Mouse (Mus musculus) heart, embryonic 11.5 days (tissue): ENCODE results near the gene Pola2. TPM values are rescaled to one million over a fixed set of nuclear protein-coding genes. Genes with fewer than 3 reads are reported as not detected.

Experiments used
- ATAC-seq: fragments of 200-750 bp; cut with Nextera tagmentation; replicated peaks from 2 replicates; pipeline ENCODE4 v1.8.0; 2017; ENCODE audit warnings: moderate library complexity; ENCODE audit not compliant: insufficient number of reproducible peaks, low FRiP score, low TSS enrichment
- H3K27ac ChIP-seq: fragments of 300-500 bp; sonication (generic); 2 replicates; pipeline ENCODE4 v1.5.1; 2014; ENCODE audit warnings: mild to moderate bottlenecking, low read depth, low read length
- H3K27me3 ChIP-seq: fragments of 300-500 bp; sonication (generic); 2 replicates; pipeline ENCODE4 v1.6.1; 2014; ENCODE audit warnings: mild to moderate bottlenecking, low read length, mixed read lengths; ENCODE audit not compliant: control insufficient read depth, insufficient read depth
- H3K36me3 ChIP-seq: fragments of 300-500 bp; sonication (generic); 2 replicates; pipeline ENCODE4 v1.6.1; 2014; ENCODE audit warnings: mild to moderate bottlenecking, low read length, moderate library complexity, mixed read lengths; ENCODE audit not compliant: control insufficient read depth, insufficient read depth
- H3K4me1 ChIP-seq: fragments of 300-500 bp; sonication (generic); 2 replicates; pipeline ENCODE4 v1.6.1; 2014; ENCODE audit warnings: low read length; ENCODE audit not compliant: control insufficient read depth, insufficient read depth
- H3K4me2 ChIP-seq: fragments of 300-500 bp; sonication (generic); 2 replicates; pipeline ENCODE4 v1.6.1; 2014; ENCODE audit warnings: mild to moderate bottlenecking, moderate library complexity
- H3K4me3 ChIP-seq: fragments of 300-500 bp; sonication (generic); 2 replicates; pipeline ENCODE4 v1.5.1; 2014; ENCODE audit warnings: low read depth, low read length
- H3K9ac ChIP-seq: fragments of 300-500 bp; sonication (generic); 2 replicates; pipeline ENCODE4 v1.6.1; 2014; ENCODE audit warnings: mild to moderate bottlenecking, low read depth, low read length, moderate library complexity
- H3K9me3 ChIP-seq: fragments of 300-500 bp; sonication (generic); replicated peaks from 2 replicates; pipeline ENCODE4 v1.6.1; 2016; ENCODE audit warnings: low read length; ENCODE audit not compliant: control insufficient read depth
- WGBS: fragments of 180-500 bp; shearing (Covaris S2); extraction: QIAGEN DNeasy Blood & Tissue Kit; methylation state at CpG from one replicate; pipeline ENCODE4 v1.1.7; 2014; ENCODE audit not compliant: insufficient replicate concordance; 5-methylcytosine and 5-hydroxymethylcytosine counted together
- polyA plus RNA-seq: library from polyadenylated mRNA; unstranded; fragments of >200 nt; fragmentation: Nextera tagmentation; extraction: Ambion mirVana; gene quantifications from 2 replicates; pipeline ENCODE4 v1.2.1, GENCODE M21; 2014

Gene Pola2
- polyA plus RNA-seq, 1 experiment from 2014 or later: 58.9 TPM

DNA sequence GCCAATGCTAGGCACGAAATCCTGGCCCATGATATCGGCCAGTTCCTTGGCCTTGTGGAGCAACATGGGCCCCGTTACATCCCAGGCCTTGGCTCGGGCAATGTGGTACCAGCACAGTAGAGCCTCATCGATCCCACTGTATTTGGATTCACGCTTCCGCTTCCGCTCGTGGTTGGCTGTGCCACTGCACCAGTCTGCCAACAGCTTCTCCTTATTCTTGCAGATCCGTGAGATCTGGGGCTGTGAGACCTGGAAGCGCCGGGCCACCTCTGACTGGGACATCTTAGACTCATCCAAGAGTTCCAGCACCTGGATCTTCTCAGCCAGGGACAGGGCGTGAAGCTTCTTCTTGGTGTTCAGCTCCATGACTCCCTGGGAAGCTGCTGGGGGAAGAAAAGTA, 71.3 kb downstream of the Pola2 start:
- no peak for ATAC-seq
- H3K4me3 ChIP-seq: no peak overlapping the region

DNA sequence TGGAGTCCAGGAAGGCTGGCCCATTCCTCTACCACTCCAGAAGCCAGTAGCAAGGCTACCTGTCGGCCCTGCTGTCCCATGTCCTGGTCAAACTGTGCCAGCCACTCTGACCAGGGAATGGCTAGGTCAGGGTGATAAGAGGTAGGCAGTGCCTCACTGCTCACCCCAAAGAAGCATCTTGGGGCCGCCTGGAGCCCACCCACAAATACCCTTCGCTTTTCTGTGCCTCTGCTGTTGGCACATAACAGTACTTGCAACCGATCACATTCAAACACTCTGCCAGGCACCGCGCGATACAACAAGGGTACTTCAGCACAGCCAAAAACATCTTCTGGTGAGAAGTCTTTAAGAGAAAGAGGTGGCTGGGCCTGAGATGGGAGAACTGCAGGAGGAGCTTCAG, 71.7 kb downstream of the Pola2 start:
- no peaks in the 10 kb centered on the region for H3K9me3 ChIP-seq
- no peak overlapping the region for H3K27ac ChIP-seq
- H3K36me3 ChIP-seq: peaks cover 5% of the 10 kb centered on the region; the same call in 1 of the 2 replicates
- no peak overlapping the region for H3K9ac ChIP-seq
- 91% methylated on average over 7 of the region's 7 CpGs for WGBS
- H3K4me1 ChIP-seq: peaks cover 14% of the 10 kb centered on the region
- H3K27me3 ChIP-seq: no peaks in the 10 kb centered on the region
- no peak overlapping the region for H3K4me3 ChIP-seq
- no peak overlapping the region for H3K4me2 ChIP-seq
- no peak for ATAC-seq

More for the DNA sequence above, 71.3 kb downstream of the Pola2 start:
- 91% methylated on average over 13 of the region's 13 CpGs for WGBS
- Histone ChIP-seq H3K9ac (peak overlapping the region; percentile 86; the same call in 1 of the 2 replicates), H3K36me3 (peaks cover 5% of the 10 kb centered on the region; the same call in 1 of the 2 replicates), H3K4me2 (peak overlapping the region; percentile 95; the same call in 1 of the 2 replicates), H3K27me3 (no peaks in the 10 kb centered on the region), H3K27ac (no peak overlapping the region), H3K9me3 (no peaks in the 10 kb centered on the region), H3K4me1 (peaks cover 14% of the 10 kb centered on the region)

DNA sequence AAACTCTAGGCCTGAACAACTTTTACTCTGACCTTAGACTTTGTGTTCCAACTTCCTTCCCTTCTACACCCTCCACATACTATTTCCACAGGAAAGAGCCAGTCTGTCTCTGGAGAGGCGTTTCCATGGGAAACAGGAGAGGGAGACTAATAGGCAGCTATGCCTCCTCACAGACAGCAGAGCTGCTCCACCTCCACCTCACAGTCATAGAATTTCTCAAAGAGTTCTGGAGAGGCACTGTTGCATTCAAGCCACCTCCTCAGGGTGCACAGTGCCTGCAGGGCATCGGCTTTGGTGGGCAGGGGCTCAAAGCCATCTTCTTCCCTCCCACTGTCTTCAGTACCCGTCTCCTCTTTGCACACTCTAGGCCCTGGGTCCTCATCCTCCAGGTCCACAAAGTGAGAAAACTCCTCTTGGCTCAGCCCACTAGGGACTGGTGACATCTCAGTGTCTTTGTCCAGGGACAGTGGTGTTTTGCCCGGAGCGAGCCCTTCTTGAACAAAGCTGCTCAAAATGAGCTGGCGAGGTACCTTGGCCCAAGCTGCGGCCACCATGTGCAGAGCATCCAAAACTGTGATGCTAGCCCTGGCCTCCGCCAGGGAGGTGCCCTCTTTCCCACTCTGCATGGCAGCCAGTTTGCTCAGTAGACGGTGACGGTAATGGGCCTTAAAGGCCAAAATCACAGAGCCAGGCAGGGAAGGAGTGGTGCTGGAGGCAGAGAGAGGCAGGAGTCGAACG, 72.3 kb downstream of the Pola2 start:
- peaks cover 14% of the 10 kb centered on the region for H3K4me1 ChIP-seq
- H3K27ac ChIP-seq: 0 out of 2 replicates have a peak overlapping the region, but pooled peaks have one; percentile 17
- ATAC-seq: no peak
- 0 out of 2 replicates have a peak overlapping the region, but pooled peaks have one; percentile 22 for H3K9ac ChIP-seq
- no peak overlapping the region for H3K4me2 ChIP-seq
- H3K4me3 ChIP-seq: no peak overlapping the region
- H3K36me3 ChIP-seq: peaks cover 2% of the 10 kb centered on the region; the same call in 1 of the 2 replicates
- no peaks in the 10 kb centered on the region for H3K9me3 ChIP-seq
- no peaks in the 10 kb centered on the region for H3K27me3 ChIP-seq
- 87% methylated on average over 12 of the region's 12 CpGs for WGBS

Other genes with a start within 250 kb of the Pola2 start
- 54.8 and 68.0 TPM in 2 replicates for gene Ehbp1l1, start 237.9 kb downstream of the Pola2 start, polyA plus RNA-seq
- 75.5 and 81.6 TPM in 2 replicates for gene Fam89b, start 234.5 kb downstream of the Pola2 start, polyA plus RNA-seq
- gene Ltbp3, start 223.3 kb downstream of the Pola2 start, polyA plus RNA-seq: 9.3 and 9.8 TPM in 2 replicates
- 54.8 and 59.4 TPM in 2 replicates for gene Scyl1, start 192.8 kb downstream of the Pola2 start, polyA plus RNA-seq
- 15.4 and 19.3 TPM in 2 replicates for gene Frmd8, start 88.9 kb downstream of the Pola2 start, polyA plus RNA-seq
- gene Slc25a45, start 86.4 kb downstream of the Pola2 start, polyA plus RNA-seq: 2.1 and 2.3 TPM in 2 replicates
- gene Tigd3, start 70.1 kb downstream of the Pola2 start, polyA plus RNA-seq: 1.5 and 2.6 TPM in 2 replicates
- 105 and 119 TPM in 2 replicates for gene Dpf2, start 51.2 kb downstream of the Pola2 start, polyA plus RNA-seq
- gene Cdc42ep2, start 39.4 kb downstream of the Pola2 start, polyA plus RNA-seq: 6.3 and 7.6 TPM in 2 replicates
- gene Slc22a20, start 21.9 kb upstream of the Pola2 start, polyA plus RNA-seq: not detected in 2 replicates
- gene Capn1, start 51.7 kb upstream of the Pola2 start, polyA plus RNA-seq: 7.7 and 8.5 TPM in 2 replicates
- 19.5 and 22.1 TPM in 2 replicates for gene Syvn1, start 82.4 kb upstream of the Pola2 start, polyA plus RNA-seq
- 70.7 and 75.3 TPM in 2 replicates for gene Mrpl49, start 93.6 kb upstream of the Pola2 start, polyA plus RNA-seq
- 586 and 633 TPM in 2 replicates for gene Fau, start 93.6 kb upstream of the Pola2 start, polyA plus RNA-seq
- gene Znhit2, start 97.0 kb upstream of the Pola2 start, polyA plus RNA-seq: 27.1 and 27.5 TPM in 2 replicates
- gene Tm7sf2, start 104.2 kb upstream of the Pola2 start, polyA plus RNA-seq: 10.1 and 11.9 TPM in 2 replicates
- 38.9 and 43.7 TPM in 2 replicates for gene Vps51, start 113.0 kb upstream of the Pola2 start, polyA plus RNA-seq
- not detected in 2 replicates for gene Tmem262, start 115.8 kb upstream of the Pola2 start, polyA plus RNA-seq
- gene Gm28374, start 118.1 kb upstream of the Pola2 start, polyA plus RNA-seq: 0.36 TPM in 1 of 2 replicates, not detected in the other
- gene Zfpl1, start 120.8 kb upstream of the Pola2 start, polyA plus RNA-seq: 51.2 and 56.2 TPM in 2 replicates
- 31.1 and 33.4 TPM in 2 replicates for gene Cdca5, start 120.8 kb upstream of the Pola2 start, polyA plus RNA-seq
- 0.48 and 1.0 TPM in 2 replicates for gene AC131692.1, start 130.2 kb upstream of the Pola2 start, polyA plus RNA-seq
- gene Naaladl1, start 141.6 kb upstream of the Pola2 start, polyA plus RNA-seq: 0.23 and 0.40 TPM in 2 replicates
- gene Sac3d1, start 154.4 kb upstream of the Pola2 start, polyA plus RNA-seq: 38.1 and 41.0 TPM in 2 replicates
- 22.6 and 25.5 TPM in 2 replicates for gene Snx15, start 164.1 kb upstream of the Pola2 start, polyA plus RNA-seq
- gene Batf2, start 176.8 kb upstream of the Pola2 start, polyA plus RNA-seq: not detected in 2 replicates
- gene Arl2, start 177.3 kb upstream of the Pola2 start, polyA plus RNA-seq: 61.8 and 73.8 TPM in 2 replicates
- not detected in 2 replicates for gene Majin, start 220.2 kb upstream of the Pola2 start, polyA plus RNA-seq